16 mouse cellular contexts compared by ENCODE assay signal in the genomic region with DNA sequence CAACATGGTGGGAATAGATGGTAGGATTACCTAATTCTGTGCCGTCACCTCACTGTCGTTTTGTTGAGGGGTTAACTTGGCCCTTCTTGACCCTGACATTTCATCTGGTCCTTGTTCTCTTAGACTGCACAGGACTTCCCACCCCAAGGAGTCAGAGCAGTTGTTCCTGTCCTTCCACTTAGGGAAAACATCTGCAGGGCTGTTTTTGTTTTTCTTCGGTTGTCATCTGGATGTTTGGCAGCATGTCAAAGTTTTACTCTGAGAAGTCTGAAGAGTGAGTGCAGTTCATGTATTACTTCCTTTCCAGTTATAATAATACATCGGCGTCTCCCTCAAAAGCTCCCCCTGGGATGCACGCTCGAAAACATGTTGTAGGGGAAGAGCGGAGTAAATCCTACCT.
DNase-seq lines count a peak whose midpoint lies in the region; ATAC-seq and TF ChIP-seq lines count a peak whose summit lies in the region.
"Had no signal": no experiment of that assay in that cellular context is flagged by ENCODE, and none has a peak within 500 bp of the region (broad histone marks: within the 10 kb centered on the region; RNA-seq: fewer than 3 reads in every experiment).

No protein-coding gene starts in this region.

- peak overlapping the region; percentile 49; the same call in 1 of the 2 replicates for H3K27ac ChIP-seq in heart, adult 2 months
- no peak overlapping the region for H3K27ac ChIP-seq in heart, embryonic 12.5 days (ENCODE audit: poor library complexity, severe bottlenecking)
- H3K27ac ChIP-seq in limb, embryonic 14.5 days (replicated peaks; ENCODE audit: low read depth, low read length), result no peak overlapping the region
- no peak overlapping the region for H3K27ac ChIP-seq in limb, embryonic 10.5 days
- H3K27ac ChIP-seq in intestine, embryonic 15.5 days, result no peak overlapping the region
- H3K27ac ChIP-seq: embryonic facial prominence, embryonic 12.5 days; forebrain, embryonic 10.5 days; heart, embryonic 13.5 days; lung, embryonic 15.5 days; midbrain, embryonic 10.5 days; neural tube, embryonic 12.5 days had no signal

- no peak for TF ChIP-seq POLR2A in heart, adult 2 months (IDR thresholded peaks at IDR 0.05; ENCODE audit: insufficient read depth, low read depth, low read length)
- no peak for TF ChIP-seq POLR2A in limb, embryonic 14.5 days (IDR thresholded peaks at IDR 0.05; ENCODE audit: borderline replicate concordance, extremely low read depth, insufficient read depth, insufficient read length)

- no peaks in the 10 kb centered on the region for H3K79me2 ChIP-seq in heart, adult 2 months (replicated peaks; ENCODE audit: control insufficient read depth, insufficient read depth, low read length)

- no peak overlapping the region for H3K9ac ChIP-seq in heart, adult 2 months (ENCODE audit: low read depth, low read length)
- H3K9ac ChIP-seq in heart, embryonic 12.5 days, result no peak overlapping the region
- H3K9ac ChIP-seq in limb, embryonic 14.5 days (ENCODE audit: low read depth, low read length, severe bottlenecking), result no peak overlapping the region
- no peak overlapping the region for H3K9ac ChIP-seq in intestine, embryonic 15.5 days
- H3K9ac ChIP-seq: embryonic facial prominence, embryonic 12.5 days; heart, embryonic 13.5 days; lung, embryonic 15.5 days; neural tube, embryonic 12.5 days had no signal

- WGBS in heart, adult 2 months, result 40% methylated on average over 8 of the region's 8 CpGs
- 71% methylated on average over 8 of the region's 8 CpGs for WGBS in heart, embryonic 12.5 days
- WGBS in limb, embryonic 14.5 days, result 62% methylated on average over 8 of the region's 8 CpGs
- 90% methylated on average over 8 of the region's 8 CpGs for WGBS in limb, embryonic 10.5 days
- 67% methylated on average over 8 of the region's 8 CpGs for WGBS in intestine, embryonic 15.5 days

- H3K9me3 ChIP-seq in heart, embryonic 12.5 days (replicated peaks), result no peaks in the 10 kb centered on the region
- no peaks in the 10 kb centered on the region for H3K9me3 ChIP-seq in limb, embryonic 14.5 days (ENCODE audit: control insufficient read depth, low read length)
- no peaks in the 10 kb centered on the region for H3K9me3 ChIP-seq in limb, embryonic 10.5 days (replicated peaks)
- no peaks in the 10 kb centered on the region for H3K9me3 ChIP-seq in intestine, embryonic 15.5 days
- H3K9me3 ChIP-seq: embryonic facial prominence, embryonic 12.5 days; forebrain, embryonic 10.5 days; heart, embryonic 13.5 days; lung, embryonic 15.5 days; midbrain, embryonic 10.5 days; neural tube, embryonic 12.5 days had no signal

- H3K4me1 ChIP-seq in heart, adult 2 months (ENCODE audit: control insufficient read depth, insufficient read depth, low read length), result peaks cover 2% of the 10 kb centered on the region; the same call in 1 of the 2 replicates
- H3K4me1 ChIP-seq in heart, embryonic 12.5 days (replicated peaks), result no peaks in the 10 kb centered on the region
- no peaks in the 10 kb centered on the region for H3K4me1 ChIP-seq in limb, embryonic 14.5 days (ENCODE audit: control insufficient read depth, insufficient read depth, low read length)
- no peaks in the 10 kb centered on the region for H3K4me1 ChIP-seq in limb, embryonic 10.5 days
- no peaks in the 10 kb centered on the region for H3K4me1 ChIP-seq in intestine, embryonic 15.5 days (replicated peaks)
- H3K4me1 ChIP-seq: forebrain, embryonic 10.5 days; heart, embryonic 13.5 days; midbrain, embryonic 10.5 days; neural tube, embryonic 12.5 days had no signal

- H3K4me2 ChIP-seq in heart, embryonic 12.5 days, result no peak overlapping the region
- no peak overlapping the region for H3K4me2 ChIP-seq in limb, embryonic 14.5 days (replicated peaks; ENCODE audit: low read depth, low read length, severe bottlenecking)
- H3K4me2 ChIP-seq in intestine, embryonic 15.5 days (replicated peaks), result no peak overlapping the region
- H3K4me2 ChIP-seq: embryonic facial prominence, embryonic 12.5 days; heart, embryonic 13.5 days; lung, embryonic 15.5 days; neural tube, embryonic 12.5 days had no signal

- no peak for TF ChIP-seq EP300 in heart, adult 2 months (IDR thresholded peaks at IDR 0.05; ENCODE audit: insufficient read depth, low read depth, low read length)

- H3K4me3 ChIP-seq in heart, adult 2 months, result no peak overlapping the region
- H3K4me3 ChIP-seq in heart, embryonic 12.5 days, result no peak overlapping the region
- H3K4me3 ChIP-seq in limb, embryonic 14.5 days (replicated peaks; ENCODE audit: low read length), result no peak overlapping the region
- H3K4me3 ChIP-seq in limb, embryonic 10.5 days, result no peak overlapping the region
- H3K4me3 ChIP-seq in intestine, embryonic 15.5 days (replicated peaks), result no peak overlapping the region
- H3K4me3 ChIP-seq: embryonic facial prominence, embryonic 12.5 days; forebrain, embryonic 10.5 days; heart, embryonic 13.5 days; lung, embryonic 15.5 days; midbrain, embryonic 10.5 days; neural tube, embryonic 12.5 days had no signal

- DNase-seq in heart, adult 2 months, result peak in 1 of 2 experiments; percentile 28
- peak; percentile 78 for DNase-seq in limb, embryonic 14.5 days (ENCODE audit: low spot score)
- no peak for DNase-seq in limb, embryonic 10.5 days (ENCODE audit: low spot score)
- peak; percentile 66 for DNase-seq in adipocyte (ENCODE audit: low spot score)
- DNase-seq in gastrocnemius, postnatal 25 days, result peak; percentile 34
- DNase-seq: adrenal gland, postnatal 36 days; cerebellum, adult 8-10 months; thymus, postnatal 14 days had no signal

- ATAC-seq in heart, embryonic 12.5 days (ENCODE audit: insufficient number of reproducible peaks, low FRiP score), result no peak
- peak; percentile 47; the same call in 1 of the 2 replicates for ATAC-seq in limb, embryonic 14.5 days (ENCODE audit: low FRiP score, low read depth)
- no peak for ATAC-seq in intestine, embryonic 15.5 days

- intact Hi-C loops in heart, adult 2 months (cut with DNase I), result loop anchor here (10.0 kb wide), 1 partner anchor 373 kb away; a partner anchor contains a TSS

- no peaks in the 10 kb centered on the region for H3K27me3 ChIP-seq in heart, adult 2 months (ENCODE audit: control insufficient read depth, insufficient read depth, low read length)
- H3K27me3 ChIP-seq in heart, embryonic 12.5 days (replicated peaks), result no peaks in the 10 kb centered on the region
- no peaks in the 10 kb centered on the region for H3K27me3 ChIP-seq in limb, embryonic 14.5 days (ENCODE audit: control insufficient read depth, insufficient read depth, low read length)
- no peaks in the 10 kb centered on the region for H3K27me3 ChIP-seq in limb, embryonic 10.5 days (ENCODE audit: low read depth, poor library complexity, severe bottlenecking)
- no peaks in the 10 kb centered on the region for H3K27me3 ChIP-seq in intestine, embryonic 15.5 days (replicated peaks)
- H3K27me3 ChIP-seq: embryonic facial prominence, embryonic 12.5 days; heart, embryonic 13.5 days; lung, embryonic 15.5 days; neural tube, embryonic 12.5 days had no signal

- TF ChIP-seq CTCF in heart, adult 2 months (IDR thresholded peaks at IDR 0.05), result no peak

- no peaks in the 10 kb centered on the region for H3K36me3 ChIP-seq in heart, adult 2 months (ENCODE audit: control insufficient read depth, insufficient read depth, low read length)
- H3K36me3 ChIP-seq in heart, embryonic 12.5 days, result no peaks in the 10 kb centered on the region
- H3K36me3 ChIP-seq in limb, embryonic 14.5 days (ENCODE audit: control insufficient read depth, insufficient read depth, low read length), result no peaks in the 10 kb centered on the region
- H3K36me3 ChIP-seq in limb, embryonic 10.5 days, result no peaks in the 10 kb centered on the region
- H3K36me3 ChIP-seq in intestine, embryonic 15.5 days, result no peaks in the 10 kb centered on the region
- H3K36me3 ChIP-seq: embryonic facial prominence, embryonic 12.5 days; forebrain, embryonic 10.5 days; heart, embryonic 13.5 days; lung, embryonic 15.5 days; midbrain, embryonic 10.5 days; neural tube, embryonic 12.5 days had no signal
